Mouse (Mus musculus): ENCODE results near the gene Manbal. TPM values are rescaled to one million over a fixed set of nuclear protein-coding genes. Genes with fewer than 3 reads are reported as not detected.

Gene Manbal
- polyA plus RNA-seq, 1 experiment, result 64.5 TPM

GRCm38 (mm10) chr2:157342328-157342926, 25.0 kb upstream of the Manbal start:
- Histone ChIP-seq H3K79me2 (ENCODE audit: control insufficient read depth, insufficient read depth) (no peaks in the 10 kb centered on the region), H3K4me2 (ENCODE audit: low read depth) (no peak overlapping the region), H3K27me3 (ENCODE audit: control insufficient read depth, insufficient read depth, insufficient read length) (no peaks in the 10 kb centered on the region), H3ac (ENCODE audit: control insufficient read depth, insufficient read length) (no peak overlapping the region), H3K4me3 (no peak overlapping the region), H3K36me3 (ENCODE audit: control insufficient read depth, insufficient read depth) (no peaks in the 10 kb centered on the region)
- TF ChIP-seq POLR2AphosphoS2 (IDR thresholded peaks at IDR 0.05; ENCODE audit: insufficient read length, low read depth), result no peak

GRCm38 (mm10) chr2:157343337-157343736, 24.1 kb upstream of the Manbal start:
- Histone ChIP-seq H3ac (ENCODE audit: control insufficient read depth, insufficient read length) (no peak overlapping the region), H3K36me3 (ENCODE audit: control insufficient read depth, insufficient read depth) (no peaks in the 10 kb centered on the region), H3K79me2 (ENCODE audit: control insufficient read depth, insufficient read depth) (no peaks in the 10 kb centered on the region), H3K27me3 (ENCODE audit: control insufficient read depth, insufficient read depth, insufficient read length) (no peaks in the 10 kb centered on the region), H3K4me2 (ENCODE audit: low read depth) (no peak overlapping the region), H3K4me3 (no peak overlapping the region)
- TF ChIP-seq CEBPB (IDR thresholded peaks at IDR 0.05; ENCODE audit: insufficient read depth, poor library complexity, severe bottlenecking) (no peak), MYOG (IDR thresholded peaks at IDR 0.05; ENCODE audit: control insufficient read depth in 1 of 3, insufficient read depth in 1 of 3, insufficient read length in 2 of 3, low read depth in 2 of 3) (no peak), E2F4 (IDR thresholded peaks at IDR 0.05; ENCODE audit: insufficient read depth) (no peak), SRF (IDR thresholded peaks at IDR 0.05; ENCODE audit: control insufficient read depth, insufficient read length, low read depth) (no peak), USF1 (IDR thresholded peaks at IDR 0.05; ENCODE audit: low read depth) (no peak), MYOD1 (IDR thresholded peaks at IDR 0.05; ENCODE audit: control insufficient read depth in 1 of 3, insufficient read length in 2 of 3, low read depth in 2 of 3) (no peak), POLR2AphosphoS2 (IDR thresholded peaks at IDR 0.05; ENCODE audit: insufficient read length, low read depth) (no peak), REST (IDR thresholded peaks at IDR 0.05; ENCODE audit: insufficient read depth, insufficient read length) (no peak), TCF3 (IDR thresholded peaks at IDR 0.05; ENCODE audit: insufficient read length, low read depth) (no peak), MAX (IDR thresholded peaks at IDR 0.05; ENCODE audit: low read depth) (no peak), POLR2A (IDR thresholded peaks at IDR 0.05; ENCODE audit: insufficient read length, low read depth) (no peak), TCF12 (IDR thresholded peaks at IDR 0.05; ENCODE audit: insufficient read depth, poor library complexity, severe bottlenecking) (no peak)

- H3K27me3 ChIP-seq (ENCODE audit: control insufficient read depth, insufficient read depth, insufficient read length), result no peaks in the 10 kb centered on the region
- H3ac ChIP-seq (ENCODE audit: control insufficient read depth, insufficient read length), result no peak within 1 kb of the TSS
- H3K4me2 ChIP-seq (ENCODE audit: low read depth), result no peak within 1 kb of the TSS
- TF ChIP-seq POLR2A (IDR thresholded peaks at IDR 0.05; ENCODE audit: insufficient read length, low read depth), result no peak
- TF ChIP-seq MYOD1 (IDR thresholded peaks at IDR 0.05; ENCODE audit: control insufficient read depth in 1 of 3, insufficient read length in 2 of 3, low read depth in 2 of 3), result peak in 1 of 3 experiments; percentile 16
- no peak within 1 kb of the TSS for H3K4me3 ChIP-seq
- H3K79me2 ChIP-seq (ENCODE audit: control insufficient read depth, insufficient read depth), result no peaks in the 10 kb centered on the region
- no peaks in the 10 kb centered on the region for H3K36me3 ChIP-seq (ENCODE audit: control insufficient read depth, insufficient read depth)
These were observed 19.8 kb upstream of the Manbal start, which contains the start of gene Ghrh for GRCm38 (mm10) chr2:157347361-157348159. Ghrh (minus strand) TSS chr2:157347506.

GRCm38 (mm10) chr2:157349121-157349778, 18.1 kb upstream of the Manbal start:
- H3K79me2 ChIP-seq (ENCODE audit: control insufficient read depth, insufficient read depth), result no peaks in the 10 kb centered on the region
- H3K36me3 ChIP-seq (ENCODE audit: control insufficient read depth, insufficient read depth), result no peaks in the 10 kb centered on the region
- no peak overlapping the region for H3K4me2 ChIP-seq (ENCODE audit: low read depth)
- no peak overlapping the region for H3K4me3 ChIP-seq
- TF ChIP-seq REST (IDR thresholded peaks at IDR 0.05; ENCODE audit: insufficient read depth, insufficient read length) (no peak), E2F4 (IDR thresholded peaks at IDR 0.05; ENCODE audit: insufficient read depth) (no peak), MAX (IDR thresholded peaks at IDR 0.05; ENCODE audit: low read depth) (no peak), MYOG (IDR thresholded peaks at IDR 0.05; ENCODE audit: control insufficient read depth in 1 of 3, insufficient read depth in 1 of 3, insufficient read length in 2 of 3, low read depth in 2 of 3) (no peak), CEBPB (IDR thresholded peaks at IDR 0.05; ENCODE audit: insufficient read depth, poor library complexity, severe bottlenecking) (no peak), TCF12 (IDR thresholded peaks at IDR 0.05; ENCODE audit: insufficient read depth, poor library complexity, severe bottlenecking) (no peak), SRF (IDR thresholded peaks at IDR 0.05; ENCODE audit: control insufficient read depth, insufficient read length, low read depth) (no peak)
- H3K27me3 ChIP-seq (ENCODE audit: control insufficient read depth, insufficient read depth, insufficient read length), result no peaks in the 10 kb centered on the region
- no peak overlapping the region for H3ac ChIP-seq (ENCODE audit: control insufficient read depth, insufficient read length)

GRCm38 (mm10) chr2:157353183-157353582, 14.2 kb upstream of the Manbal start:
- TF ChIP-seq SRF (IDR thresholded peaks at IDR 0.05; ENCODE audit: control insufficient read depth, insufficient read length, low read depth) (no peak), REST (IDR thresholded peaks at IDR 0.05; ENCODE audit: insufficient read depth, insufficient read length) (no peak), TCF3 (IDR thresholded peaks at IDR 0.05; ENCODE audit: insufficient read length, low read depth) (no peak)
- H3K4me3 ChIP-seq, result no peak overlapping the region
- H3K79me2 ChIP-seq (ENCODE audit: control insufficient read depth, insufficient read depth), result no peaks in the 10 kb centered on the region
- H3K36me3 ChIP-seq (ENCODE audit: control insufficient read depth, insufficient read depth), result no peaks in the 10 kb centered on the region
- no peaks in the 10 kb centered on the region for H3K27me3 ChIP-seq (ENCODE audit: control insufficient read depth, insufficient read depth, insufficient read length)
- no peak overlapping the region for H3ac ChIP-seq (ENCODE audit: control insufficient read depth, insufficient read length)
- H3K4me2 ChIP-seq (ENCODE audit: low read depth), result no peak overlapping the region
